Mouse (Mus musculus): ENCODE measurements around the gene Carf. TPM values are rescaled to one million over a fixed set of nuclear protein-coding genes. Genes with fewer than 3 reads are reported as not detected.
"Not testable (repeated sequence)": the region's sequence is repeated elsewhere in the genome, so short reads cannot be mapped to it uniquely, and the experiment has no call there.

The Carf gene
- 5.7 and 5.9 TPM in 2 replicates for polyA plus RNA-seq (2014; fragmentation: Nextera tagmentation; extraction: Ambion mirVana)

DNA sequence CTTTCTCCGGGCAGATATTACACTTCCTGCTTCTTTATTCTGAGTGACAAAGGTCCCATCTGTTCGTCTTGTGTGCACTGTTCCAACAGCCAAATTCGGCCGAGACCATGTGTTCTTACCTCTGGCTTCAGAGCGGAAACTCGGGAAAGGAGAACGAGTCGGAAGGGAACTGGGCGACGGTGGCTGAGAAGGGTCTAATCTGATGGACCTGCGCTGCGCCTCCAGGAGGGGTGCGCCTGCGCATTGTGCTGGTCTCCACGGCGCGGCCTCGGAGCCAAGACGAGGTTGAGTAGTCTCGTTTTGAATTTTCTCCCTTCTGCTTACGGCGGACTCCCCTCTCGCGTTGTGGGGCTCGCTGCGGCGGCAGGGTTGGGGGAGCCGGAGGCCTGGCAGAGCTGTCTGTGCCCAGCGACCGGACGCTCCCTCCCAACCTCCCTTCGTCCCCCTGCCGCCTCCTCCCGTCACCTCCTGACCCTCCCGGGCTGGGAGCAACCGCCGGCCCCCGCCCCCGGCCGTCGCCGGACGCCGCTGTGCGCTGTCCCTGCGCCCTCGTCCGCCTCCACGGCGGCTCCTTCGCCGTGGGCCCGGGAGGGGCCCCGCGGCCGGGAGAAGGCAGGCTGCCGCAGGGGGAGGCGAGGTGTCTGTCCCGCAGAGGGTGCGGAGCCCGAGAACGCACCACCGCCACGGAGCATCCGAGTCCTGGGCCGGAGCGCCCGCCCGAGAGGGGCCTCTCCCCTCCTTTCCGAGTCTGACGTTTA, at the start of gene Carf, which contains the start of gene Wdr12:
Gene Carf, plus strand, starts transcription at position 224 of the 758 bp plus-strand sequence.
Gene Wdr12, minus strand, starts transcription at position 622 of the 758 bp plus-strand sequence.
- Histone ChIP-seq H3K27ac (ENCODE audit: low read depth) (peak within 1 kb of the TSS; percentile 99), H3K36me3 (ENCODE audit: insufficient read depth) (peaks cover 9% of the 10 kb centered on the region; the same call in 1 of the 2 replicates), H3K4me1 (ENCODE audit: insufficient read depth) (no peaks in the 10 kb centered on the region), H3K4me3 (ENCODE audit: low read depth, low read length) (peak within 1 kb of the TSS; percentile 89), H3K27me3 (ENCODE audit: insufficient read depth, low read length) (no peaks in the 10 kb centered on the region), H3K9me3 (ENCODE audit: low read depth, low read length) (no peaks in the 10 kb centered on the region), H3K9ac (peak within 1 kb of the TSS; percentile 96), H3K4me2 (peak within 1 kb of the TSS; percentile 68)
- DNase-seq: peak; percentile 98
- ATAC-seq (ENCODE audit: insufficient read depth): peak; percentile 97
- under 1% methylated on average over 64 of the region's 71 CpGs for WGBS
- no peak for TF ChIP-seq CTCF (IDR thresholded peaks at IDR 0.05; ENCODE audit: low read depth)

DNA sequence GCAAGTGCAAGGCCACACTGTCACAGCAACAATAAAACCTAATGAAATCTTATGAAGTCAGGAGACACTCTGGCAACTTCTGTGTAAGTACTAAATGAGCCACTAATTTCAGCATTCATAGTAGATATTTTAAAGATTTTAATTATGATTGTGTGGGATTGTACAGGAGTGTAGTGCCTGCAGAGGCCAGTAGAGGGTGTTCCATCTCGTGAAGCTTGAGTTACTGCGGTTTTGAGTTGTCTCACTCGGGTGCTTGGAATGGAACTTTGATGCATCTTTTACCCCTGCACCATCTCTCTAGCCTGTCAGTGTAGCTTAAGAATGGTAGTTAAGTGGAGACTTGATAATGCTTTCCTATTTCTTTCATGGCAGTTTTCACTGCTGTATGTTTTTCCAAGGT, 43.4 kb upstream of the Carf start:
- Histone ChIP-seq H3K9me3 (ENCODE audit: low read depth, low read length) (no peaks in the 10 kb centered on the region), H3K27ac (ENCODE audit: low read depth) (no peak overlapping the region), H3K4me3 (ENCODE audit: low read depth, low read length) (no peak overlapping the region), H3K27me3 (ENCODE audit: insufficient read depth, low read length) (no peaks in the 10 kb centered on the region), H3K4me1 (ENCODE audit: insufficient read depth) (no peaks in the 10 kb centered on the region), H3K9ac (no peak overlapping the region), H3K4me2 (no peak overlapping the region), H3K36me3 (ENCODE audit: insufficient read depth) (no peaks in the 10 kb centered on the region)
- peak; percentile 26; the same call in 1 of the 2 replicates for TF ChIP-seq CTCF (IDR thresholded peaks at IDR 0.05; ENCODE audit: low read depth)
- ATAC-seq (ENCODE audit: insufficient read depth) (no peak), DNase-seq (no peak)
- 29% methylated on average over 3 of the region's 3 CpGs for WGBS

DNA sequence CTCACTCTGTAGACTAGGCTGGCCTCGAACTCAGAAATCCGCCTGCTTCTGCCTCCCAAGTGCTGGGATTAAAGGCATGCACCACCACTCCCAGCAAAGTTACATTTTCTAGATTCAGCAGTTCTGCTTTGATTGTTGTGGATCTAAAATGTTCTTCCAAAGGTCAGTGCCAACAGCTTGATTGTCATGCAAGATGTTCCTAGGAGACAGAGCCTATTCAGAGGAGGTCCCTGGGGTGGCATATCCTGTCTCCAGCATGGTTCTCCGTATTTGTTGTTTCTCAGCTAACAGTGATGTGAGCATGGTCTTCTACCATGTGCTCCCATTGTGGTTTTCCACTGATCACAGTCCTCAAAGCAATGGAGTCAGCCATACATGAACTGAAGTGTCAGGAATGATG, 41.7 kb upstream of the Carf start:
- no peak for ATAC-seq (ENCODE audit: insufficient read depth)

DNA sequence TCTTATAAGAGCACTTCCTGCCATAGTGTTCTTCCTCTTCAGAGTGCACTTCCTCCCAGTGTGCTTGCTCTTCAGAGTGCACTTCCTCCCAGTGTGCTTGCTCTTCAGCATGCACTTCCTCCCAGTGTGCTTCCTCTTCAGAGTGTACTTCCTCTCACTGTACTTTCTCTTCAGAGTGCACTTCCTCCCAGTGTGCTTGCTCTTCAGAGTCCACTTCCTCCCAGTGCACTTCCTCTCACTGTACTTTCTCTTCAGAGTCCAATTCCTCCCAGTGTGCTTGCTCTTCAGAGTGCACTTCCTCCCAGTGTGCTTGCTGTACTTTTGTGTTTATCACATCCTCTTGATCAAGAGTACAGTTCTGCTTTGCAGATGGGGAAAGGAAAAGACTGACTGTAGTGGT, 27.3 kb upstream of the Carf start:
- not testable (repeated sequence) for ATAC-seq (ENCODE audit: insufficient read depth); H3K27me3 ChIP-seq (ENCODE audit: insufficient read depth, low read length); DNase-seq; H3K36me3 ChIP-seq (ENCODE audit: insufficient read depth); H3K4me2 ChIP-seq; H3K4me1 ChIP-seq (ENCODE audit: insufficient read depth); H3K27ac ChIP-seq (ENCODE audit: low read depth); H3K9ac ChIP-seq; H3K4me3 ChIP-seq (ENCODE audit: low read depth, low read length); H3K9me3 ChIP-seq (ENCODE audit: low read depth, low read length)

More for the DNA sequence above, 41.7 kb upstream of the Carf start:
- Histone ChIP-seq H3K36me3 (ENCODE audit: insufficient read depth) (no peaks in the 10 kb centered on the region), H3K4me3 (ENCODE audit: low read depth, low read length) (no peak overlapping the region), H3K27me3 (ENCODE audit: insufficient read depth, low read length) (no peaks in the 10 kb centered on the region), H3K4me2 (no peak overlapping the region), H3K9me3 (ENCODE audit: low read depth, low read length) (no peaks in the 10 kb centered on the region), H3K4me1 (ENCODE audit: insufficient read depth) (no peaks in the 10 kb centered on the region), H3K9ac (no peak overlapping the region), H3K27ac (ENCODE audit: low read depth) (no peak overlapping the region)
- no peak for TF ChIP-seq CTCF (IDR thresholded peaks at IDR 0.05; ENCODE audit: low read depth)
- DNase-seq: no peak
- 80% methylated on average over 3 of the region's 3 CpGs for WGBS

DNA sequence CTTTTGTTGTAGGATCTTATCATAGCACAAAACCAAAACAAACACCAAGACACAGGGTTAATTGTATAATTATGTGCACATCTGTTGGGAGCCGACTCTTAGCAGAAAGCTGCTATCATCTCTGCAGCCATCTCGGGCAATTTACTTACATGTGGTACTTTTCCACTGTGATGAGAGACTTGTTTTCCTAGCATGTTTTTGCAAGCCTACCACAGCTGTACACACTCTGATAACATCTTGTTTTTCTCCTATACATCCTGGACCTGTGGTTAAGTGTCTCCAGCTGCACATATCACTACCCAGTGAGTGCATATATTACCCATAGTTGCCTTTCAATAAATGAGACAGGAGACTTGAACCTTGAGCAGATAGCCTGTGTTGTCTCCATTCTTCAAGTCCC, 23.1 kb upstream of the Carf start:
- no peak for DNase-seq
- 55% methylated on average over 2 of the region's 2 CpGs for WGBS

DNA sequence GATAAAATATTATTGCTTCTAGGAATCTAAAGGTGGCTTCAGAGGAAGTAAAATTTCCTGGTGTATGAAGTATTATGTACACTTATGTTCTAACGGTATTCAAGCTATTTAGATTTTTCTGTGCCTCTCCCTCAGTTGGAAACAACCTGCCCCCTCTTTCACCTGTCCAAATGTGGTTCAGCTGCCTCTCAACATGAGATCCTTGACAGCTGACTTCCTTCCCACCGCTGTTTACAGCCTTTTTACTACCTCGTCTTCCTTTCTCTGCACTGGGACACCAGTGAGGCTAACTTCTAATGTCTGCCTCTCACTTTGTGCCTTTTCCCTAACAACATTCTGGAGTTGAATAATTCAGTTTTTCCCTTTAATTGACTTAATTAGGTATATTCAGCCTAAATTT, 22.5 kb upstream of the Carf start:
- Histone ChIP-seq H3K9me3 (ENCODE audit: low read depth, low read length) (no peaks in the 10 kb centered on the region), H3K4me1 (ENCODE audit: insufficient read depth) (no peaks in the 10 kb centered on the region), H3K9ac (no peak overlapping the region), H3K27me3 (ENCODE audit: insufficient read depth, low read length) (no peaks in the 10 kb centered on the region), H3K27ac (ENCODE audit: low read depth) (no peak overlapping the region), H3K4me3 (ENCODE audit: low read depth, low read length) (no peak overlapping the region), H3K36me3 (ENCODE audit: insufficient read depth) (peaks cover 33% of the 10 kb centered on the region), H3K4me2 (no peak overlapping the region)
- no peak for TF ChIP-seq CTCF (IDR thresholded peaks at IDR 0.05; ENCODE audit: low read depth)
- 69% methylated on average over 3 of the region's 3 CpGs for WGBS
- ATAC-seq (ENCODE audit: insufficient read depth) (no peak), DNase-seq (no peak)

More for the DNA sequence above, 23.1 kb upstream of the Carf start:
- H3K9me3 ChIP-seq (ENCODE audit: low read depth, low read length): no peaks in the 10 kb centered on the region
- H3K4me3 ChIP-seq (ENCODE audit: low read depth, low read length): no peak overlapping the region
- no peak for TF ChIP-seq CTCF (IDR thresholded peaks at IDR 0.05; ENCODE audit: low read depth)
- no peaks in the 10 kb centered on the region for H3K27me3 ChIP-seq (ENCODE audit: insufficient read depth, low read length)
- no peak for ATAC-seq (ENCODE audit: insufficient read depth)
- no peak overlapping the region for H3K4me2 ChIP-seq
- H3K9ac ChIP-seq: no peak overlapping the region
- no peaks in the 10 kb centered on the region for H3K4me1 ChIP-seq (ENCODE audit: insufficient read depth)
- H3K27ac ChIP-seq (ENCODE audit: low read depth): no peak overlapping the region
- H3K36me3 ChIP-seq (ENCODE audit: insufficient read depth): peaks cover 28% of the 10 kb centered on the region

DNA sequence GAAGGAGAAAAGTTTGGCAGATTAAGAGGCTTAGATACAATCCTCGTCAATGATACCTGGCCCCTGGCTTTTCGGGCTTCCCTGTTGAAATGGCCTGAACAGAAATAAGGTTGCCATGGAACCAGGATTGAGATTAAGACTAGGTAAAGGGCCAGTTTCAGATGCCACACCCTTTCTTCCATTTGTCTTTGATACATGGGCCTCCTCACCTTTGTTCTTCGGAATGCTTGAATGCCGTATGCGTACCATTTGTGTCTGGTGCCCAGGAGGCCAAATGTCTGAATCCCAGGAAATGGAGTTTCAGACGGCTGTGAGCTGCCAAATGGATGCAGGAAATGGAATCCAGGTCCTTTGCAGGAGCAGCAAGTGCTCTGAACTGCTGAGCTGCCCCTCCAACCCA, 21.6 kb upstream of the Carf start:
- no peak for ATAC-seq (ENCODE audit: insufficient read depth)
- 83% methylated on average over 6 of the region's 6 CpGs for WGBS

More for the DNA sequence above, 21.6 kb upstream of the Carf start:
- Histone ChIP-seq H3K27me3 (ENCODE audit: insufficient read depth, low read length) (no peaks in the 10 kb centered on the region), H3K36me3 (ENCODE audit: insufficient read depth) (peaks cover 38% of the 10 kb centered on the region), H3K4me3 (ENCODE audit: low read depth, low read length) (no peak overlapping the region), H3K9ac (no peak overlapping the region), H3K4me1 (ENCODE audit: insufficient read depth) (no peaks in the 10 kb centered on the region), H3K9me3 (ENCODE audit: low read depth, low read length) (no peaks in the 10 kb centered on the region), H3K27ac (ENCODE audit: low read depth) (no peak overlapping the region), H3K4me2 (no peak overlapping the region)
- no peak for TF ChIP-seq CTCF (IDR thresholded peaks at IDR 0.05; ENCODE audit: low read depth)
- DNase-seq: no peak

Measured in lung, embryonic 14.5 days (tissue).